In genomic region chr5:121385461-121386119, GRCm38 (mm10) we compare ENCODE assay signal across 7 mouse cellular contexts. TPM values are rescaled to one million over a fixed set of nuclear protein-coding genes. Genes with fewer than 3 reads are reported as not detected.
DNase-seq lines count a peak whose midpoint lies in the region; ATAC-seq and TF ChIP-seq lines count a peak whose summit lies in the region.

Gene Trafd1 (minus strand): TSS chr5:121385632.

- peak; percentile 94 for ATAC-seq in embryonic facial prominence, embryonic 11.5 days (replicated peaks; ENCODE audit: insufficient number of reproducible peaks, low FRiP score, low TSS enrichment, low read depth)
- ATAC-seq in limb, embryonic 12.5 days (ENCODE audit: insufficient number of reproducible peaks, insufficient read depth, low FRiP score, low TSS enrichment, low read depth): peak; percentile 93
- ATAC-seq in midbrain, embryonic 15.5 days (replicated peaks): peak; percentile 97

- peak within 1 kb of the TSS; percentile 62 for H3K27ac ChIP-seq in embryonic facial prominence, embryonic 11.5 days (replicated peaks; ENCODE audit: low read depth, low read length)
- peak within 1 kb of the TSS; percentile 89 for H3K27ac ChIP-seq in kidney, adult 2 months (ENCODE audit: insufficient read depth, low read depth, low read length)
- H3K27ac ChIP-seq in limb, embryonic 12.5 days: peak within 1 kb of the TSS; percentile 76
- H3K27ac ChIP-seq in midbrain, embryonic 15.5 days: peak within 1 kb of the TSS; percentile 85
- H3K27ac ChIP-seq in spleen, adult 2 months (ENCODE audit: insufficient read depth, low read length): peak within 1 kb of the TSS; percentile 80

- H3K36me3 ChIP-seq in embryonic facial prominence, embryonic 11.5 days (replicated peaks; ENCODE audit: control insufficient read depth, insufficient read depth, low read depth, low read length): peaks cover 3% of the 10 kb centered on the region
- H3K36me3 ChIP-seq in kidney, adult 2 months (ENCODE audit: control insufficient read depth, insufficient read depth, low read length): no peaks in the 10 kb centered on the region
- H3K36me3 ChIP-seq in limb, embryonic 12.5 days: peaks cover 26% of the 10 kb centered on the region
- peaks cover 5% of the 10 kb centered on the region; the same call in 1 of the 2 replicates for H3K36me3 ChIP-seq in midbrain, embryonic 15.5 days (replicated peaks)
- peaks cover 3% of the 10 kb centered on the region for H3K36me3 ChIP-seq in spleen, adult 2 months (ENCODE audit: control insufficient read depth, insufficient read depth, low read length)

- H3K4me3 ChIP-seq in embryonic facial prominence, embryonic 11.5 days (ENCODE audit: low read depth, low read length): peak within 1 kb of the TSS; percentile 76
- peak within 1 kb of the TSS; percentile 87 for H3K4me3 ChIP-seq in kidney, adult 2 months (ENCODE audit: insufficient read depth, low read depth, low read length)
- peak within 1 kb of the TSS; percentile 82 for H3K4me3 ChIP-seq in limb, embryonic 12.5 days (replicated peaks)
- peak within 1 kb of the TSS; percentile 79 for H3K4me3 ChIP-seq in midbrain, embryonic 15.5 days
- peak within 1 kb of the TSS; percentile 80 for H3K4me3 ChIP-seq in spleen, adult 2 months (ENCODE audit: extremely low read depth, insufficient read depth, insufficient read length)

- no peaks in the 10 kb centered on the region for H3K9me3 ChIP-seq in embryonic facial prominence, embryonic 11.5 days (replicated peaks; ENCODE audit: control insufficient read depth, low read length)
- H3K9me3 ChIP-seq in limb, embryonic 12.5 days: peaks cover 9% of the 10 kb centered on the region
- no peaks in the 10 kb centered on the region for H3K9me3 ChIP-seq in midbrain, embryonic 15.5 days

- H3K4me1 ChIP-seq in embryonic facial prominence, embryonic 11.5 days (ENCODE audit: control insufficient read depth, insufficient read depth, low read length): no peaks in the 10 kb centered on the region
- H3K4me1 ChIP-seq in kidney, adult 2 months (ENCODE audit: control insufficient read depth, insufficient read depth, low read length): no peaks in the 10 kb centered on the region; the same call in 1 of the 2 replicates
- peaks cover 11% of the 10 kb centered on the region for H3K4me1 ChIP-seq in limb, embryonic 12.5 days (replicated peaks)
- peaks cover 31% of the 10 kb centered on the region for H3K4me1 ChIP-seq in midbrain, embryonic 15.5 days
- peaks cover 5% of the 10 kb centered on the region; the same call in 1 of the 2 replicates for H3K4me1 ChIP-seq in spleen, adult 2 months (ENCODE audit: control insufficient read depth, insufficient read depth, insufficient read length)

- no peak for TF ChIP-seq CTCF in kidney, adult 2 months (conservative IDR thresholded peaks at IDR 0.05; ENCODE audit: insufficient read depth, insufficient read length, low read depth, low read length)
- no peak for TF ChIP-seq CTCF in spleen, adult 2 months (IDR thresholded peaks at IDR 0.05; ENCODE audit: extremely low read depth, insufficient read depth, insufficient read length, insufficient replicate concordance)

- TF ChIP-seq POLR2A in kidney, adult 2 months (IDR thresholded peaks at IDR 0.05; ENCODE audit: low read depth, low read length): no peak
- TF ChIP-seq POLR2A in spleen, adult 2 months (IDR thresholded peaks at IDR 0.05; ENCODE audit: low read depth, low read length): peak; percentile 30

- H3K4me2 ChIP-seq in embryonic facial prominence, embryonic 11.5 days (ENCODE audit: low read depth, low read length): peak within 1 kb of the TSS; percentile 78
- peak within 1 kb of the TSS; percentile 78 for H3K4me2 ChIP-seq in limb, embryonic 12.5 days
- H3K4me2 ChIP-seq in midbrain, embryonic 15.5 days: peak within 1 kb of the TSS; percentile 68

- peak within 1 kb of the TSS; percentile 83 for H3K9ac ChIP-seq in embryonic facial prominence, embryonic 11.5 days (replicated peaks; ENCODE audit: low read length)
- peak within 1 kb of the TSS; percentile 84 for H3K9ac ChIP-seq in limb, embryonic 12.5 days (replicated peaks)
- H3K9ac ChIP-seq in midbrain, embryonic 15.5 days: peak within 1 kb of the TSS; percentile 69

- peak; percentile 98 for DNase-seq in adrenal gland, postnatal 14 days
- peak; percentile 97 for DNase-seq in embryonic facial prominence, embryonic 11.5 days (ENCODE audit: low spot score)
- DNase-seq in heart, adult 11 months: peak; percentile 100
- DNase-seq in kidney, adult 2 months: peak; percentile 98
- peak; percentile 65 to 90 for DNase-seq in spleen, adult 2 months (ENCODE audit: low read depth in 1 of 2, low spot score in 2 of 2)

- no peaks in the 10 kb centered on the region for H3K27me3 ChIP-seq in embryonic facial prominence, embryonic 11.5 days (ENCODE audit: control insufficient read depth, insufficient read depth, low read length)
- H3K27me3 ChIP-seq in kidney, adult 2 months (replicated peaks; ENCODE audit: control insufficient read depth, insufficient read depth, low read length): no peaks in the 10 kb centered on the region
- peaks cover 8% of the 10 kb centered on the region for H3K27me3 ChIP-seq in limb, embryonic 12.5 days
- H3K27me3 ChIP-seq in midbrain, embryonic 15.5 days (replicated peaks): no peaks in the 10 kb centered on the region; the same call in 1 of the 2 replicates
- no peaks in the 10 kb centered on the region for H3K27me3 ChIP-seq in spleen, adult 2 months (ENCODE audit: control insufficient read depth, insufficient read depth, low read length)

- whole genome bisulfite sequencing in embryonic facial prominence, embryonic 11.5 days: 1% methylated on average over 36 of the region's 45 CpGs
- under 1% methylated on average over 33 of the region's 45 CpGs for WGBS in kidney, adult 2 months
- WGBS in limb, embryonic 12.5 days: under 1% methylated on average over 44 of the region's 45 CpGs
- under 1% methylated on average over 38 of the region's 45 CpGs for WGBS in midbrain, embryonic 15.5 days
- WGBS in spleen, adult 2 months: 1% methylated on average over 31 of the region's 45 CpGs

RNA-seq across cellular contexts. Expression of gene Trafd1, which starts in this region (rescaled TPM):
- total RNA-seq in adrenal gland, postnatal 14 days (2021): 38.1 and 52.2 TPM in 2 replicates
- 62.1 and 69.5 TPM in 2 replicates for polyA plus RNA-seq in embryonic facial prominence, embryonic 11.5 days (2014; fragmentation: Nextera tagmentation; extraction: Ambion mirVana)
- polyA plus RNA-seq in kidney, adult 2 months (2012; rRNA removed): 41.0 and 48.6 TPM in 2 replicates
- polyA plus RNA-seq in limb, embryonic 12.5 days (2016; fragmentation: Nextera tagmentation; extraction: Ambion mirVana): 75.1 and 75.5 TPM in 2 replicates
- 144 and 150 TPM in 2 replicates for polyA plus RNA-seq in midbrain, embryonic 15.5 days (2015; fragmentation: Nextera tagmentation; extraction: Ambion mirVana)
- 75.4 and 82.2 TPM in 2 replicates for polyA plus RNA-seq in spleen, adult 2 months (2012; rRNA removed)

Comparison
In these comparisons a context has a peak if more than half of its experiments do, and no peak if none do; other contexts are left out.
1. Peak in every context shown above with its lines: DNase-seq, ATAC-seq, H3K4me3 ChIP-seq and H3K27ac ChIP-seq.